Mouse (Mus musculus) cortical plate, adult 2 months (tissue): ENCODE data around the gene Tmem45b. TPM values are rescaled to one million over a fixed set of nuclear protein-coding genes. Genes with fewer than 3 reads are reported as not detected.

Source experiments
- H3K27ac ChIP-seq: fragments of 200-500 bp; 2 replicates; pipeline ENCODE4 v1.5.1; 2012; ENCODE audit warnings: low read length, control low read depth, inconsistent platforms; ENCODE audit not compliant: insufficient read depth
- H3K4me1 ChIP-seq: fragments of 200-500 bp; 2 replicates; pipeline ENCODE4 v1.6.1; 2011; ENCODE audit warnings: low read length; ENCODE audit not compliant: control insufficient read depth, insufficient read depth
- H3K4me3 ChIP-seq: fragments of 200-500 bp; 2 replicates; pipeline ENCODE4 v1.5.1; 2011; ENCODE audit warnings: mild to moderate bottlenecking, low read length, control low read depth; ENCODE audit not compliant: insufficient read depth
- CTCF ChIP-seq: fragments of 200-500 bp; IDR thresholded peaks from 2 replicates; pipeline ENCODE4 v1.5.1; 2011; ENCODE audit warnings: mild to moderate bottlenecking, control low read depth, low read length; ENCODE audit not compliant: insufficient read depth; ENCODE audit errors: extremely low read depth
- POLR2A ChIP-seq: fragments of 200-500 bp; IDR thresholded peaks from 2 replicates; pipeline ENCODE4 v1.6.1; 2011; ENCODE audit warnings: mild to moderate bottlenecking, low read length, control low read depth; ENCODE audit not compliant: insufficient read depth; ENCODE audit errors: extremely low read depth
- polyA plus RNA-seq: library from polyadenylated mRNA; depleted of rRNA; stranded (reverse); fragments of >200 nt; gene quantifications from 2 replicates; pipeline ENCODE4 v1.2.3, GENCODE M21; 2012

Tmem45b gene
- polyA plus RNA-seq, 1 experiment = 0.23 TPM

DNA sequence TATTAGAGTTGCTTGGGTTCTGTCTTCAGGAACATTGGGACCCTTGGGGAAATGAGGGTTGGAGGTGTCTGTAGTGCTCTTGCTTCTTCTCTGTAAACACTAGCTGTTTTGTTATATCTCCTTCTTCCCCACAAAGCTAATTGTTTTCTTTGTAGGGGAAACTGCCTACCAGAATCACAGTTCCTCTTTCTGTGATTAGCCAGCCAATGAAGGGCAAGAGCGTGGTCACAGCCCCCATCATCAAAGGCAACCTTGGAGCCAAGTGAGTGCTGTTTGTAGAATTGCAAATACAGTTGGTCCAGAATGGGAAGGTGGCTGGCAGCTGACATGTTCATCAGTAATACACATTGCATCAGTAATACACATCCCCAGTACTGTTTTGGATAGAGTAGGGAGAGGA, 45.4 kb downstream of the Tmem45b start:
- Histone ChIP-seq H3K4me1 (no peaks in the 10 kb centered on the region), H3K4me3 (no peak overlapping the region), H3K27ac (no peak overlapping the region)
- TF ChIP-seq POLR2A (no peak), CTCF (no peak)

GRCm38 (mm10) chr9:31412165-31412564, 52.1 kb downstream of the Tmem45b start:
- no peak for TF ChIP-seq POLR2A
- TF ChIP-seq CTCF = no peak
- Histone ChIP-seq H3K27ac (no peak overlapping the region), H3K4me3 (no peak overlapping the region)

DNA sequence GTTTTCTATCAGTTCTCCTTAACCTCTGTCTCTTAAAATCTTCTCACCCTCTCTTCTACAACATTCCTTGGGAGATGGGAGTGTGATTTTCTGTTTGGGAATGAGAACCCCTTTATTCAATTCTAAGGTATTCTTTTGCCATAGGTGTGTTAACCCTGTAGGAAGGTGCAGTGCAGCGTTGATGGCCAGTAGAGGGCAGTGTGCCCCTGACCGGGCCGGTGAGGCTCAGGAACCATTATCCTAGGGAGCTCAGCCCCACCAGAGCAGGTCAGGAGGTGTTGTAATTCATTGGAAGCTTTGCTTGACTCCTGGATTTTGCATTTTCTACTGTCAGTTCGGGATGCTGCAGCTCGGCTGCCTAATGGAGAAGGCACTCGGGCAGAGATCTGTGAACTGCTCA, 59.0 kb downstream of the Tmem45b start:
- H3K27ac ChIP-seq = no peak overlapping the region
- H3K4me1 ChIP-seq = no peaks in the 10 kb centered on the region
- TF ChIP-seq CTCF = peak; percentile 45
- no peak for TF ChIP-seq POLR2A
- H3K4me3 ChIP-seq = no peak overlapping the region

More at GRCm38 (mm10) chr9:31412165-31412564, 52.1 kb downstream of the Tmem45b start:
- H3K4me1 ChIP-seq = no peaks in the 10 kb centered on the region

DNA sequence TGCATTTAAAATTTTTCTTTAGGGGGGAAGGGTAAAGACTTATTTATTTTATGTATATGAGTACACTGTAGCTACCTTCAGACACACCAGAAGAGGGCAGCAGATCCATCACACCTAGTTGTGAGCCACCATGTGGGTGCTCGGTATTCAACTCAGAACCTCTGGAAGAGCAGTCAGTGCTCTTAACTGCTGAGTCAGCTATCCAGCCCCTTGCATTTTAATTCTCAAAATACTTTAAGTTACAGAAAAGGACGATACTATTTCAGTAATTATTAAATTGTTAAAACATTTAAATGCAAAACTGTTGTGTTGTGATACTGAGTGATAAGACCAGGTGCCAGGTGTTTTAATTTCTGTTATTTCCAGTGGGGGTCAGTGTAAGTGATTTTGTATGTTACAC, 60.0 kb downstream of the Tmem45b start:
- H3K4me3 ChIP-seq = no peak overlapping the region
- H3K27ac ChIP-seq = no peak overlapping the region
- H3K4me1 ChIP-seq = no peaks in the 10 kb centered on the region
- TF ChIP-seq CTCF (no peak), POLR2A (no peak)

GRCm38 (mm10) chr9:31400441-31400840, 63.8 kb downstream of the Tmem45b start:
- no peaks in the 10 kb centered on the region for H3K4me1 ChIP-seq
- no peak overlapping the region for H3K4me3 ChIP-seq
- TF ChIP-seq POLR2A (no peak), CTCF (peak; percentile 73)
- H3K27ac ChIP-seq = no peak overlapping the region

DNA sequence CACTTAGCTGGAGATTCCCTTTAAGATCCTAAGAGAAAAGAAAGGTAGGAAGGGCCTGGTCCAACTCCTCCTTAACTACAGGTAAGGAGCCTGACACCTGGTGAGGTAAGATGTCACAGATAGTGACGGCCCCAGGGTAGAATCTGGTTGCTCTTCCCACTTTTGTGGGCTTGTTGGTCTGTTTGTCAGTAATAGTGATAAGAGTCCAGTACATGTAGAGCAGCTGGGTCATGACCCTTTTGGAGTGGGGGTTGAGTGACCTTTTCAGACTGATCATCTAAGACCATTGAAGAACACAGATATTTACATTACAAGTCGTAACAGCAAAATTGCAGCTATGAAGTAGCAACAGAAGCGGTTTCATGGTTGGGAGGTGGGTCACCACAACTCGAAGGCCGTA, 77.1 kb downstream of the Tmem45b start:
- no peak overlapping the region for H3K27ac ChIP-seq
- H3K4me3 ChIP-seq = peak overlapping the region; percentile 75; the same call in 1 of the 2 replicates
- no peak for TF ChIP-seq CTCF
- no peak for TF ChIP-seq POLR2A
- peaks cover 5% of the 10 kb centered on the region for H3K4me1 ChIP-seq

DNA sequence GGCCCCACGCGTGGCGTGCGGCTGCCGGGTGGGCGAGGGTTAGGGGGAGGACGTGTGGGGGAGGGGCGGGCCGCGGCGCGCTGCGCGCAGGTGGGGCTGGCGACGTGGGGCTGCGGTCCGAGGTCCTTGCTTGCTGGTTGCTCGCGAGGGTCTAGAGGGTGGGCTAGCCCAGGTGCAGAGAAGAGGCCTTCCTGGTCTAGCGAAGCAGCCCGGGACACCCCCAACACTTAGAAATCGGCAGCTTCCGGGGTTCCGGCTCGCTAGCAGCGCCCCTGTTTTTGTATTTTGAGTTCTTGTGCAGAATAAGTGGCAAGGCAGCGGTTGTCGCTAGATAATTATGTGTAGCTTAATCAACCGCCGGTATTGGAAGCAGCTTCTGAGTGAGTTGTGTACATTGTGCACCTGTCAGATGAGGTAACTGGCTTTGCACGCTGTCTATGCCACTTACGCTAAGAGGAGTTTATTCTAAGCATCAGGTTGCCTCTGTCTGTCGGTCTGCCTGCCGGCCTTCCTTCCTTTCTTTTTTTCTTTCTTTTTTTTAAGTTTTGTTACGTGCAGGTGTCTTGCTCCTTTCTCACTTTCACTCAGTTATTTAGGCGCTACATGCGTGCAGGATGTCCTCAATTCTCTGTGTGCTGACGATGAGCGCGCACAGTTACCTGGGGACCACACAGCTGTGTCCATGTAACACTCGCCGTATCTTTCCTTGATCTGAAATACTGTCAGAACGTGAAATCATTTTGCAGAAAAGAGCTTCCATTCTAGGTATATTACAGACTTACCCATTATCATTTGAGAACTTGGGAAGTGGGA, 77.7 kb downstream of the Tmem45b start:
- peaks cover 5% of the 10 kb centered on the region for H3K4me1 ChIP-seq
- TF ChIP-seq CTCF = no peak
- no peak for TF ChIP-seq POLR2A

GRCm38 (mm10) chr9:31385947-31386354, 78.3 kb downstream of the Tmem45b start, which contains the start of gene Nfrkb:
Gene Nfrkb, plus strand, starts transcription at chr9:31386192.
- H3K4me1 ChIP-seq = peaks cover 5% of the 10 kb centered on the region
- TF ChIP-seq POLR2A (peak; percentile 93), CTCF (no peak)
- H3K4me3 ChIP-seq = peak within 1 kb of the TSS; percentile 75
- H3K27ac ChIP-seq = peak within 1 kb of the TSS; percentile 54; the same call in 1 of the 2 replicates

More for the DNA sequence above, 77.7 kb downstream of the Tmem45b start:
- H3K27ac ChIP-seq = no peak overlapping the region
- H3K4me3 ChIP-seq = peak overlapping the region; percentile 75

- TF ChIP-seq POLR2A (no peak), CTCF (no peak)
- Histone ChIP-seq H3K27ac (peak overlapping the region; percentile 54; the same call in 1 of the 2 replicates), H3K4me1 (peaks cover 5% of the 10 kb centered on the region), H3K4me3 (peak overlapping the region; percentile 75)
Measured at GRCm38 (mm10) chr9:31385500-31385869, 78.8 kb downstream of the Tmem45b start.

DNA sequence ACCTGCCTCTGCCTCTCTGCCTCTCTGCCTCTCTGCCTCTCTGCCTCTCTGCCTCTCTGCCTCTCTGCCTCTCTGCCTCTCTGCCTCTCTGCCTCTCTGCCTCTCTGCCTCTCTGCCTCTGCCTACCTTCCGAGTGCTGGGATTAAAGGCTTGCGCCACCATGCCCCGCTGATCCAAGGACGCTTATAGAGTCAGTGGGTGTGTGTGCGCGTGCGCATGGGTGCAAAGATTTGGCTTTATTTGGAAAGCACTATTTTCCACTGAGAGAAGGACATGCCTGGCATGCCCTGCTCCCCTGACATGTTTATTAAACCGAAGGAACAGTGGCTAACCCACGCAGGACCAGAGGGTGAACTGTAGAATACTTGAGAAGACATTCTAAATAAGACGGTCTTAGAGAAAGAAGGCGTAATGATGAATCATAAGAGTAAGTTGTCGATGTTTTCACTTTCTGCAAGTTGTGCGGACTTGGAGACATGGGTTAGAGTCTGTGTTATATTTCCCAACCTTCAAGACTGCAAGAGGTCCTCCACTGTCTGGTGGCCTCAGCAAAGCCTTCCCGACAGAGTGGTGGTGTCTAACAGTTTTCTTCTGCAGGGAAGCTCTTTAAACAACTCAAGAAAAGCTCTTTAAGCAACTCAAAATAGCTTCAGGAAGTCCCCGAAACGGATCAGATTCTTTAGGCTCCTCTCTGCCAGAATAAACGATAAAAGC, 79.3 kb downstream of the Tmem45b start:
- peaks cover 5% of the 10 kb centered on the region for H3K4me1 ChIP-seq
- H3K4me3 ChIP-seq = no peak overlapping the region; the same call in 1 of the 2 replicates
- no peak overlapping the region for H3K27ac ChIP-seq
- TF ChIP-seq POLR2A (no peak), CTCF (no peak)
